Mouse (Mus musculus) embryonic facial prominence, embryonic 10.5 days (tissue): ENCODE results near the gene Neurod1. TPM values are rescaled to one million over a fixed set of nuclear protein-coding genes. Genes with fewer than 3 reads are reported as not detected.

Experiments
- DNase-seq: peaks from one replicate; pipeline ENCODE4 v3.0.0-alpha.2; 2017; ENCODE audit warnings: low spot score
- H3K27ac ChIP-seq: fragments of 300-500 bp; sonication (generic); replicated peaks from 2 replicates; pipeline ENCODE4 v1.5.1; 2016; ENCODE audit warnings: mild to moderate bottlenecking
- H3K27me3 ChIP-seq: fragments of 300-500 bp; sonication (generic); replicated peaks from 2 replicates; pipeline ENCODE4 v1.6.1; 2016; ENCODE audit warnings: low read depth, mild to moderate bottlenecking; ENCODE audit not compliant: poor library complexity, severe bottlenecking
- H3K36me3 ChIP-seq: fragments of 300-500 bp; sonication (generic); replicated peaks from 2 replicates; pipeline ENCODE4 v1.6.1; 2016; ENCODE audit warnings: mild to moderate bottlenecking, moderate library complexity
- H3K4me1 ChIP-seq: fragments of 300-500 bp; sonication (generic); 2 replicates; pipeline ENCODE4 v1.6.1; 2016
- H3K4me3 ChIP-seq: fragments of 300-500 bp; sonication (generic); 2 replicates; pipeline ENCODE4 v1.5.1; 2016; ENCODE audit warnings: mild to moderate bottlenecking, moderate library complexity
- H3K9me3 ChIP-seq: fragments of 300-500 bp; sonication (generic); 2 replicates; pipeline ENCODE4 v1.6.1; 2016; ENCODE audit warnings: mild to moderate bottlenecking
- WGBS: fragments of 180-500 bp; shearing (Covaris S2); methylation state at CpG from one replicate; pipeline ENCODE4 v1.1.7; 2016; 5-methylcytosine and 5-hydroxymethylcytosine counted together
- polyA plus RNA-seq: library from polyadenylated mRNA; unstranded; fragments of >200 nt; fragmentation: Nextera tagmentation; extraction: Ambion mirVana; gene quantifications from 2 replicates; pipeline ENCODE4 v1.2.1, GENCODE M21; 2016

Gene Neurod1
- 25.1 and 28.7 TPM in 2 replicates for polyA plus RNA-seq

DNA sequence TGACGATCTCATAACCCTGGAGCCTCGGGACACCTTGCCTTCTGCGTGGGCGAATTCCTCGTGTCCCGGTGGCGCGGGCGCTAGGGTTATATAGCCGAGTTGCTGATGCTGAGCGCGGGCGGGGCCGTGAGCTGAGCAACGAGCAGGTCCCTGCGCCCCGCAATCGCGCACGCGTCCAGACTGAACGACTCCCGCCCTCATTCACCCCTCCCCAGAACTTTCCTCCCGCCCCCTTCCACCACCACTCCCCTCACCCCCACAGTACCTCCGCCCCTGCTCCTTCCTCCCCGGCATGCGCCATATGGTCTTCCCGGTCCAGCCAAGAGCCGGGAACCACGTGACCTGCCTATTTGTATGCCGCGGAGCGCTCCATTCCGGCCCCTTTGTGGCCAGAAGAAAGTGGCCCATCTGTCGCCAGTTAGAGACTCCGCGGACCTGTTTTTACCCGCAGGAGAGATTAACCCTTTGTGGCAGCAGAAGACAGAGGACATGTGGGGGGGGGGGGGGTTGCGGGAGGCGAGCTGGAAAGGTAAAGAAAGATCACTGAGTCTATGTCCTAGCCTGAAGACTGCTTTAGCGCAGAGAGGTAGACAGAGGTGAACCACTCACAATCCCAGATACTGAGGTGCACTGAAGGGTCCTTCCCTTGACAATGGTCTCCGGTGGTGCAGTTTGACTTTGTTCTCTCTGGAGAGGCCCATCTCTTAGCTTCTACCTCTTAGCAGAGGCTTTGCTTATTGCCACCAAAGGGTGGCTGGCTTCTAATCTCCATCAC is at the start of gene Neurod1, which contains the start of gene Cerkl:
Neurod1 (minus strand) TSS at position 177 of the 775 bp plus-strand sequence.
Cerkl (minus strand) TSS at position 211 of the 775 bp plus-strand sequence.
- peak; percentile 85 for DNase-seq
- WGBS = under 1% methylated on average over 42 of the region's 42 CpGs
- Histone ChIP-seq H3K36me3 (no peaks in the 10 kb centered on the region), H3K4me1 (peaks cover 39% of the 10 kb centered on the region), H3K9me3 (no peaks in the 10 kb centered on the region), H3K27me3 (peaks cover 98% of the 10 kb centered on the region), H3K4me3 (peak within 1 kb of the TSS; percentile 57), H3K27ac (no peak within 1 kb of the TSS; the same call in 1 of the 2 replicates)

- WGBS = 27% methylated on average over 10 of the region's 10 CpGs
- Histone ChIP-seq H3K9me3 (no peaks in the 10 kb centered on the region), H3K36me3 (no peaks in the 10 kb centered on the region), H3K4me1 (no peaks in the 10 kb centered on the region), H3K27ac (no peak overlapping the region), H3K27me3 (peaks cover 5% of the 10 kb centered on the region; the same call in 1 of the 2 replicates), H3K4me3 (no peak overlapping the region)
- DNase-seq = peak; percentile 80
Observed at GRCm38 (mm10) chr2:79498990-79499755, 42.6 kb upstream of the Neurod1 start.

DNA sequence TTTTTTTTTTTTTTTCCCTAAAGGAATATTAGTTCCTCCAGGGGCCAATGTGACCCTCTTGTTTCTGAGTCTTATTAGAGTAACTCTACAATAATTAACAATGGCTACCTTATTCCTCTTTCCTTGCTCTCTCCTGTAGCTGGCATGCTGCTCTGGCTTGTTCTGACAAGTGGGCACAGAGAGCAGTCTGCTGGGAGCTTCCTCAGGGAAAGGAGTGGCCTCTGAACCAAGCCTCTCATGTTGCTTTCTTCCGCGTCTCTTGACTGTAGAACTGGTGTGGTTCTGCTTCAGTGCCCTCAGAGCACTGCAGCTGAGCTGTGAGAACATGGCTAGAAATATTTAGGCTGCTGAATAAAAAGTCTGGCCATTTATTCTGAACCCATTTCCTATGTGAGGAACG is 28.6 kb upstream of the Neurod1 start:
- Histone ChIP-seq H3K27ac (no peak overlapping the region), H3K9me3 (no peaks in the 10 kb centered on the region), H3K27me3 (no peaks in the 10 kb centered on the region), H3K4me3 (no peak overlapping the region), H3K4me1 (no peaks in the 10 kb centered on the region), H3K36me3 (no peaks in the 10 kb centered on the region)
- no peak for DNase-seq
- WGBS = 52% methylated on average over 3 of the region's 3 CpGs

GRCm38 (mm10) chr2:79482511-79482910 is 26.0 kb upstream of the Neurod1 start:
- Histone ChIP-seq H3K9me3 (no peaks in the 10 kb centered on the region), H3K4me1 (no peaks in the 10 kb centered on the region), H3K4me3 (no peak overlapping the region), H3K27ac (no peak overlapping the region), H3K36me3 (no peaks in the 10 kb centered on the region), H3K27me3 (no peaks in the 10 kb centered on the region)
- WGBS = 93% methylated on average over 2 of the region's 2 CpGs
- DNase-seq = no peak

- no peaks in the 10 kb centered on the region for H3K9me3 ChIP-seq
- peaks cover 63% of the 10 kb centered on the region for H3K27me3 ChIP-seq
- H3K4me3 ChIP-seq = no peak overlapping the region
- H3K4me1 ChIP-seq = peaks cover 16% of the 10 kb centered on the region
- H3K36me3 ChIP-seq = no peaks in the 10 kb centered on the region
- no peak overlapping the region for H3K27ac ChIP-seq
- WGBS = 86% methylated on average over 4 of the region's 4 CpGs
- DNase-seq = no peak
Observed at GRCm38 (mm10) chr2:79462411-79462810, 5.9 kb upstream of the Neurod1 start.

GRCm38 (mm10) chr2:79461861-79462260 is 5.3 kb upstream of the Neurod1 start:
- Histone ChIP-seq H3K4me1 (peaks cover 21% of the 10 kb centered on the region), H3K4me3 (no peak overlapping the region), H3K9me3 (no peaks in the 10 kb centered on the region), H3K27me3 (peaks cover 69% of the 10 kb centered on the region), H3K27ac (no peak overlapping the region), H3K36me3 (no peaks in the 10 kb centered on the region)
- no peak for DNase-seq
- 85% methylated on average over 2 of the region's 2 CpGs for WGBS

DNA sequence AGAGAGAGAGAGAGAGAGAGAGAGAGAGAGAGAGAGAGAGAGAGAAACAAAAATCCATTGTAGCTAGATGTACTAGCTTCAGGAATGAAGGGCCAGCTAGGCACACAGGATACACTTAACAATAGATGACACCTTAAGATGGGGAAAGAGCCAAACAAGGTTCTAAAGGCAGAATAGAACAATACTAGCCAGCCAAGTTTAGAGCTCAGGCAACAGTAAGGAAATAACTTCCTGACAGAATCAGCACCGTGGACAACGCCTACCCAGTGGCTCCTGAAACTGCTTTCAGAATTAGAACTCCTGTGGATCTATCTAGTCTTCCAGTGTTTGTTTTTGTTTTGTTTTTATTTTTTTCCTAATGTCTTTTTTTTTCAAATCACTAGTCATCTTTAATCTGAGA is 4.0 kb upstream of the Neurod1 start:
- H3K27me3 ChIP-seq = peaks cover 82% of the 10 kb centered on the region
- no peaks in the 10 kb centered on the region for H3K36me3 ChIP-seq
- no peak overlapping the region for H3K27ac ChIP-seq
- H3K4me3 ChIP-seq = no peak overlapping the region
- DNase-seq = peak; percentile 52
- peaks cover 27% of the 10 kb centered on the region for H3K4me1 ChIP-seq
- WGBS = 2% methylated on average over 2 of the region's 2 CpGs
- H3K9me3 ChIP-seq = no peaks in the 10 kb centered on the region

DNA sequence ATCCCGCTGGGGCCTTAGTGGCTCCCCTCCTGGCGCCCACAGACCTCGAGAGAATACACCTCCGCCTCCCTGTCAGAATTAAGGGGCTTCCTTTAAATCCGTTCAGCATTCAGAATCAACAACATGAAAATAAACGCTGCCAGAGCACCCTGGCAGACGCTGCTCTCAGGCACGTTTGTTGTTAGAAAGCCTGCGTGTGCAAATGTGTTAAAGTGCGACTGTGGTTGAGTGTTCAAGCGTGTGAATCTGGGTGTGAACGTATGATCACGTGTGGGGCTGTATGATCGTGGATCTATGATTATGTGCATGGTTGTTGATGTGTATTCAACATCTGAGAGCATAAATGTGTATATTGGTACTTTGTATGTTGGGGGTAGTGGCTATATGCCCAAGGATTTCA is 3.6 kb upstream of the Neurod1 start:
- DNase-seq = no peak
- no peaks in the 10 kb centered on the region for H3K9me3 ChIP-seq
- H3K4me3 ChIP-seq = no peak overlapping the region
- no peak overlapping the region for H3K27ac ChIP-seq
- WGBS = 5% methylated on average over 14 of the region's 14 CpGs
- peaks cover 86% of the 10 kb centered on the region for H3K27me3 ChIP-seq
- peaks cover 27% of the 10 kb centered on the region for H3K4me1 ChIP-seq
- no peaks in the 10 kb centered on the region for H3K36me3 ChIP-seq

DNA sequence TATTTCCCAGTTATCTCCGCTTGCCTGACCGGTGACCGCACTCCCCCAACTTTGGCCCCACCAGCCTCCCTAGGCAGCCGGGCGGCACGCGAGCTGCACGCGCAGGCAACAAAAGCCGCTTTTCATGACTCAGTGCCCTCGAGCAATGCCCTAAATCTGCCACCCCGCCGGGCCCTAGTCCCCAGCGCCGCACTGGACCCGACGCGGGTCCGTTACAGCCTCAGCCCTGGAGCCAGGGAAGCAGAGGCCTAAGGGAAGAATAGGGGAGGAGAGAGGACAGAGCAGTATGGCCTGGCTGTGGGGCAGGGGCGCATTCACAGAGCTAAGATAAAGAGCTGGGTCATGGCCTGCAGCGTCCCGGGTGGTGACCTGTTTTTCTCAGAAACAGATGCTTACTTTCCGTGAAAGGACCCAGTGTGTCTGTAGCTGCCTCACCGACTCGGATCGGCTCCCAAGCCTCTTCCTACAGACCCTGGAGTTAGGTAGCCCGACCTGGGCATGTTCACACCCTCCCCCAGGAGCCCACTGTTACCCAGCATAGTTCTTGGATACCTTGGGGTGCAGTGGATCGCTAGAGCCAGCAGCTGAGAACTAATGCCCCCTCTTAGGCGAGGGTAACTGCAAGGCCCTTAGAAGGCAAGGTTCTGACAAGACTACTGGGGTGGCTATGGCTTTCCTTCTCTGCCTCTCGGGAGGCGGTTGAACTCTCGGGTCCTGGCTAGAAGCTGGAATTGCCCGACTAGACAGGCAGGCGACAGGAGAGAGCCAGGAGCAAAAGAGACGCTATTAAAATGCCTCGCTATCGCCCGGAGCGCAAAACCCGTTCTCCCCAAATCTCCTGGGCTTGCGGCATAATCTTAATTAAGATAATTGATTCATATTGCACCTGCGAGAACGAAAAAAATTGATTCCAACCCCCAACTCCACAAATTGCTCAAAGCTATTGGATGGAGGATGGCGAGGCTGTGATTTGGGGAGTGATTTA is 2.8 kb upstream of the Neurod1 start:
- Histone ChIP-seq H3K27me3 (peaks cover 94% of the 10 kb centered on the region), H3K36me3 (no peaks in the 10 kb centered on the region), H3K27ac (peak overlapping the region; percentile 16; the same call in 1 of the 2 replicates), H3K9me3 (no peaks in the 10 kb centered on the region), H3K4me1 (peaks cover 32% of the 10 kb centered on the region), H3K4me3 (peak overlapping the region; percentile 42)
- DNase-seq = peak; percentile 62
- 1% methylated on average over 44 of the region's 44 CpGs for WGBS

DNA sequence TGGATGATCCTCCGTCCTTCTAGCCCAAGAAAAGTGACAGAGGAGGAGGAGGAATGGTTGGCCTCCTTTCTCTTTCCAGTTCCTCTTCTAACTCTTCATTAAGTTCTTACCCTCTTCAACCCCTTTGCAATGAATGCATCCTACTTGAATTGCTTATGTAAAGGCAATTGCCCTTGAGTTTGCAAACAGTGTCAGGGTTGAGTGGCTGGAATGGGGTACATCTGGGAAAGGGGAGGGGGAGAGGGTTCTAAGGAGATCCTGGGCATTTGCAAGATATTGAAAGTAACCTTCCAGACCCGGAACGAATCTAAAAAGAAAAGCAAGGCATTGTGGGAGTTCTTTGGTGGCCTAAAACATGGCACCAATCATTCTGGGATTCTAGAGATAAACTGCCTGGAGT is 1.4 kb upstream of the Neurod1 start:
- Histone ChIP-seq H3K36me3 (no peaks in the 10 kb centered on the region), H3K4me1 (peaks cover 39% of the 10 kb centered on the region), H3K4me3 (no peak overlapping the region), H3K27me3 (peaks cover 98% of the 10 kb centered on the region), H3K9me3 (no peaks in the 10 kb centered on the region), H3K27ac (no peak overlapping the region)
- 17% methylated on average over 3 of the region's 3 CpGs for WGBS
- DNase-seq = peak; percentile 11

DNA sequence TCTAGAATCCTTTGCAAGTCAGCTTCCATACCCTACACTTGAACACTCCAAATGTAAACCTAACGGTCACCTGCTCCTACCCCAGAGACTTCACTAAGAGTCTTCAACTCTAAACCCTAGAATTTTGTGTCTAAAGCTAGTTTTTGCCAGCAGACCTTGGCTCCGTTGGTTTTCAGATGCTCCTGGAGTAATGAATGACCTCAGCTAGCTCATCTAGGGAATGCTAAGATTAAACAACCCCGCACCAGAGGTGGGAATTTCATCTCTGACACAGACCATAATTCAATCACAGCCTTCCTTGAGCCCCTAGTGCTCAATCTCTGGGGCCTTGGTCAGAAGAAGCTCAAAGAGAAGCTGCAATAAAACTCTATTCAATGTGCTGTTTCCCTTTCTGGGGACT is 883 bp upstream of the Neurod1 start:
- Histone ChIP-seq H3K36me3 (no peaks in the 10 kb centered on the region), H3K27ac (no peak overlapping the region; the same call in 1 of the 2 replicates), H3K27me3 (peaks cover 98% of the 10 kb centered on the region), H3K9me3 (no peaks in the 10 kb centered on the region), H3K4me3 (no peak overlapping the region), H3K4me1 (peaks cover 39% of the 10 kb centered on the region)
- DNase-seq = no peak
- WGBS = 61% methylated on average over 3 of the region's 3 CpGs

DNA sequence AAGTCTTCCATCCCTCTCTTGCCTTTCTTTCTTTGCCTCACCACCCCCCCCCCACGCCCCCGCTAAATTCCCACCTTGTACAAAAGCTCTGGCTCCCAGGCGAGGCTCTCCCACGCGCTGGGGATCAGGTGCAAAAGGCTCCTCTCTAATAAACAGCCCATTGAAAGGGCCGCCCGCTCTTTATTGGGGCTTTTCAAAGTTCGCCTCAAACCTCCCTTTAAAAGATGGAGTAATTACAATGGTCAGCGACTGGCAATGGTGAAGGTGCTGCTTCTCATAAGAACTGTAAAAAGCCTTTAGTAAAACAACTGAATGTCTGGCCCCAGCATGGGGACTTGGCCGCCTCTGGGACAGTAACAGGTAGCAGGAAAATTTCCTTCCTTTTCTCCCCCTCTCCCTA is 905 bp downstream of the Neurod1 start:
- no peak overlapping the region for H3K27ac ChIP-seq
- peak overlapping the region; percentile 57; the same call in 1 of the 2 replicates for H3K4me3 ChIP-seq
- peaks cover 39% of the 10 kb centered on the region for H3K4me1 ChIP-seq
- 3% methylated on average over 10 of the region's 10 CpGs for WGBS
- H3K36me3 ChIP-seq = no peaks in the 10 kb centered on the region
- H3K9me3 ChIP-seq = no peaks in the 10 kb centered on the region
- peaks cover 100% of the 10 kb centered on the region for H3K27me3 ChIP-seq
- DNase-seq = peak; percentile 11
